Mouse (Mus musculus) brain, embryonic 14.5 days (tissue): ENCODE measurements around the gene Fam214a.

Experiments
- CTCF ChIP-seq: fragments of 200-500 bp; IDR thresholded peaks from 2 replicates; pipeline ENCODE4 v1.5.1; 2012; ENCODE audit warnings: inconsistent platforms, mild to moderate bottlenecking, moderate library complexity, borderline replicate concordance; ENCODE audit not compliant: insufficient read depth, insufficient read length; ENCODE audit errors: extremely low read depth
- POLR2A ChIP-seq: fragments of 200-500 bp; IDR thresholded peaks from 2 replicates; pipeline ENCODE4 v1.6.1; 2012; ENCODE audit warnings: mild to moderate bottlenecking, inconsistent platforms, borderline replicate concordance; ENCODE audit not compliant: poor library complexity, insufficient read depth, insufficient read length, severe bottlenecking; ENCODE audit errors: extremely low read depth

DNA sequence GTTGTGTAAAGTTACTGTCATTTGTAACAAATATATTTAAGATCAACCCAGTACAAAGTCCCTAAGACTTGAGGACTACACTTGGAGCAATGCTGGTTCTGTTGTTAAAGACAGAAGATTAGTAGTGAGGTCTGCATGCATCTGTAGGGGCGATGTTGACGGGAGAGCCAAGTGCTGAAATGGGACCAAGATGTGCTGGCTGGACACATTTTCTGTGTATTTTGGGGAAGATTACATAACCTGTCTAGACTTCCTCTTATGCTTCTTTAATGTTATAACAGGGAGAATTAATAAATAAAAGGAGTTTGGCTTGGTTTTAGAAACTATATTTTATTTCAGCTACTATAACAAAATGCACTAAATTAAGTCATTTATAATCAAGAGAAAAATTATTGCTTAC, 37.3 kb downstream of the Fam214a start:
- TF ChIP-seq CTCF: no peak
- no peak for TF ChIP-seq POLR2A
